Mouse (Mus musculus): Measurements from ENCODE around the gene Fam210b. TPM values are rescaled to one million over a fixed set of nuclear protein-coding genes. Genes with fewer than 3 reads are reported as not detected.

The Fam210b gene
- total RNA-seq, 2 experiments from 2014 or later, result 28.4 to 33.2 TPM

DNA sequence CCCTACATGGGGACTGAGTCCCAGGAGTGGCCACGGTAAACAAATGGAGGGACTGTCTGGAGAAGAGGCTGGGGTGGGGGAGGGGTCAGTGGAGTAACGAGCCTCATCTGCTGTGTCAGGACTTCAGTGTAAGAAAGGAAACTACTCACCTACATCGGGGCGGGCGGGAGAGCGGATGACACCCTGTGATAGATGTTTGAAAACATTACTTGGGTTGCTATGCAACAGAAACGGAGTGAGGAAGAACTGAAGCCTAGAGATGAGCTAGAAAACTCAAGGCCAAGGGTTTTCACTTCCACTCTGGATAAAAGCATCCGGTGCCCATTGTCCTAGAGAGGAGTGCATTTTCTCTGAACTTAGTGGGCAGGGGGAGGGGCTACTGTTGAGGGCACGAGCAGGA lies 54.5 kb downstream of the Fam210b start:
- no peak for DNase-seq (ENCODE audit: low spot score in 2 of 2)

DNA sequence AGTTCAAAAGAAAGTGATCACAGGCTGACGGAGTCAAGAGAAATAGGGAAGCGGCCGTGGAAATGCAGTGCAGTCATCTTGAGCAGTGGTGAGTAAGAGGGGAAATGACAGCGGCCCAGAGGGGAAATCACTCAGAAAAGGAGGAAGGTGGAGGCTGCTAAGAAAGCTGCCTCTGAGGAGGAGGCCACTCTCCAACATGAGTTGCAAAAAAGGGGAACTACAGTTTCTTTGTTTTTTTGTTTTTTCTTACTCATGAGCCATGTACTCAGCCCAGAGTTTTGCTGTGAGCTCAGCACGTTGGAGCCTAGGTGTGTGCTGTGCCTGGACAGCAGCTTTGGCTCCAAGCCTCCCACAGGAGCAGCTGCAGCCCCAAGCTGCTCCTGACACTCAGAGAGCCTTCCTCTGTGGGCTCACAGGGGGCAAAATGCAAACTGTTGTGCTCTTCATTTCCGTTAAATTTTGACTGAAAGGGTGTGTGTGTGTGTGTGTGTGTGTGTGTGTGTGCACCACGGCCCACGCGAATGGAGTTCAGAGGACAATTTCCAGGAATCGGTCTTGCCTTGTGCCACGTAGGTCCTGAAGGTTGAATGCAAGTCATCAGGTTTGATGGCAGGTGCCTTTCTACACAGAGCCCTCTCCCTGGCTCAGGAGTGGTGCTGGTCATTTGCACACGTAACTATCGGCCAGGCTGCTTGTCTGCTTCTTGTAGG lies 55.9 kb downstream of the Fam210b start:
- no peak for DNase-seq (ENCODE audit: low spot score in 2 of 2)

DNA sequence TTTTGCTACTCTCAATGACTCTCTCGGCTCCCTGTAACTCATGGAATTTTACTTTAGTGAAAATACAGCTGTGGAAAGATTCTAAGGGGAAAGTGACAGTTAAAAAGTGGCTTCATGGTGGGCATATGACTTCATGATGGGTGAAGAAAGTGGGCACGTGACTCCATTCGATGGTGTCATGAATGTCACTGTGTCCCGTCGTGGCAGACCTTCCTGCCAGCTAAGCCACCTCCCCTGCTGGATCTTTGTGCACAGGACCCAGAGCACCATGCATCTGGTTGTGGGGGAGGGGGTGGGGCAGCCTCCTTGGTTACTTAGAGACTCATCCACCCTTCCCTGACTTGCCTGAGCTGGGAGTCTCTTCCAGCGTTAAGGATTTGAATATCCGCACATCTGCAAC lies 58.9 kb downstream of the Fam210b start:
- DNase-seq (ENCODE audit: low spot score in 2 of 2), result no peak

DNA sequence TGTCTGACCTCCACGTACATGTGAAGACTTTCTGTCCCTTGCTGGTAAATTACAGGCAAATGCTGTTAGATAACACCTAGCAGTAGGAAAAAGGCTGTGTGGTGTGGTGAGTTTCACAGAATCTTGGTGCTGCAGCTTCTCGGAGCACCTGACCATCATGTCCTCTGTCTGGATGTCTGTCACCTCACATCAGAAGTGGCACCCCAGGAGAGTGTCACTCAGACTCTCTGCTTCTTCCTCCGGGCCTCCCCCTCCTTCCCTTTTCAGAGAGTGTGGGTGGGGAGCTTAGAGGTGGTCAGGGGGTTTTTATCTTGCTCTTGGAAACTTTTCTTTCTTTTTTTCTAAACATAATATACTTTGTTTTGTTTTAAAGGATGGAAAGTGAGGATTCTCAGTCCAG lies 59.6 kb downstream of the Fam210b start:
- DNase-seq (ENCODE audit: low spot score in 2 of 2), result no peak

Other genes with a start within 250 kb of the Fam210b start
- gene Mc3r, start 97.1 kb upstream of the Fam210b start, total RNA-seq (2021), result not detected
- 10 to 100 TPM; 22.4 to 22.6 TPM for gene Aurka, start 25.0 kb downstream of the Fam210b start, total RNA-seq (2021)
- gene Cstf1, start 25.1 kb downstream of the Fam210b start, total RNA-seq (2021), result 10 to 100 TPM; 38.5 to 41.5 TPM
- gene Cass4, start 48.2 kb downstream of the Fam210b start, total RNA-seq (2021), result under 1 TPM; 0.22 to 0.25 TPM
- 10 to 100 TPM; 73.0 to 73.2 TPM for gene Rtf2, start 95.0 kb downstream of the Fam210b start, total RNA-seq (2021)
- not detected for gene Gcnt7, start 113.0 kb downstream of the Fam210b start, total RNA-seq (2021)
- gene Fam209, start 127.0 kb downstream of the Fam210b start, total RNA-seq (2021), result under 1 TPM in 1 of 2 experiments, not detected in 1; 0.92 TPM
- under 1 TPM in 1 of 2 experiments, not detected in 1; 0.11 TPM for gene Tfap2c, start 204.0 kb downstream of the Fam210b start, total RNA-seq (2021)

Data from adrenal gland, postnatal 4 days (tissue).